Mouse (Mus musculus): ENCODE data around the gene Arhgef26. TPM values are rescaled to one million over a fixed set of nuclear protein-coding genes. Genes with fewer than 3 reads are reported as not detected.

Arhgef26 gene
- 19.6 and 20.9 TPM in 2 replicates for polyA plus RNA-seq (2015; fragmentation: Nextera tagmentation; extraction: Ambion mirVana)

GRCm38 (mm10) chr3:62338044-62338443 lies at the start of gene Arhgef26:
TSS of gene Arhgef26 (plus strand) at chr3:62338344.
- Histone ChIP-seq H3K9me3 (ENCODE audit: control insufficient read depth, low read length) (no peaks in the 10 kb centered on the region), H3K4me2 (ENCODE audit: low read depth, low read length) (peak within 1 kb of the TSS; percentile 69), H3K9ac (ENCODE audit: low read length) (peak within 1 kb of the TSS; percentile 86), H3K4me3 (ENCODE audit: low read length) (peak within 1 kb of the TSS; percentile 77), H3K27ac (ENCODE audit: low read length) (peak within 1 kb of the TSS; percentile 93), H3K36me3 (ENCODE audit: control insufficient read depth, insufficient read depth, low read length) (no peaks in the 10 kb centered on the region), H3K4me1 (replicated peaks; ENCODE audit: control insufficient read depth, insufficient read depth, low read length) (peaks cover 16% of the 10 kb centered on the region; the same call in 1 of the 2 replicates), H3K27me3 (ENCODE audit: control insufficient read depth, insufficient read depth, low read depth, low read length) (no peaks in the 10 kb centered on the region)
- ATAC-seq (ENCODE audit: low read depth), result no peak
- 78% methylated on average over 3 of the region's 3 CpGs for WGBS

- Histone ChIP-seq H3K27ac (ENCODE audit: low read length) (no peak overlapping the region), H3K36me3 (ENCODE audit: control insufficient read depth, insufficient read depth, low read length) (no peaks in the 10 kb centered on the region), H3K9ac (ENCODE audit: low read length) (no peak overlapping the region), H3K4me1 (replicated peaks; ENCODE audit: control insufficient read depth, insufficient read depth, low read length) (no peaks in the 10 kb centered on the region), H3K4me3 (ENCODE audit: low read length) (no peak overlapping the region), H3K27me3 (ENCODE audit: control insufficient read depth, insufficient read depth, low read depth, low read length) (no peaks in the 10 kb centered on the region), H3K4me2 (ENCODE audit: low read depth, low read length) (no peak overlapping the region), H3K9me3 (ENCODE audit: control insufficient read depth, low read length) (no peaks in the 10 kb centered on the region)
- 92% methylated on average over 3 of the region's 3 CpGs for WGBS
- no peak for ATAC-seq (ENCODE audit: low read depth)
Observed at GRCm38 (mm10) chr3:62310493-62310892, 27.7 kb upstream of the Arhgef26 start.

GRCm38 (mm10) chr3:62311224-62311623 lies 26.9 kb upstream of the Arhgef26 start:
- 80% methylated on average over 5 of the region's 5 CpGs for WGBS
- Histone ChIP-seq H3K27me3 (ENCODE audit: control insufficient read depth, insufficient read depth, low read depth, low read length) (no peaks in the 10 kb centered on the region), H3K36me3 (ENCODE audit: control insufficient read depth, insufficient read depth, low read length) (no peaks in the 10 kb centered on the region), H3K4me3 (ENCODE audit: low read length) (no peak overlapping the region), H3K9ac (ENCODE audit: low read length) (no peak overlapping the region), H3K9me3 (ENCODE audit: control insufficient read depth, low read length) (no peaks in the 10 kb centered on the region), H3K27ac (ENCODE audit: low read length) (no peak overlapping the region), H3K4me2 (ENCODE audit: low read depth, low read length) (no peak overlapping the region), H3K4me1 (replicated peaks; ENCODE audit: control insufficient read depth, insufficient read depth, low read length) (no peaks in the 10 kb centered on the region)
- no peak for ATAC-seq (ENCODE audit: low read depth)

- WGBS, result 68% methylated on average over 1 of the region's 1 CpGs
- H3K36me3 ChIP-seq (ENCODE audit: control insufficient read depth, insufficient read depth, low read length), result no peaks in the 10 kb centered on the region
- no peak overlapping the region for H3K4me3 ChIP-seq (ENCODE audit: low read length)
- H3K27me3 ChIP-seq (ENCODE audit: control insufficient read depth, insufficient read depth, low read depth, low read length), result no peaks in the 10 kb centered on the region
- H3K27ac ChIP-seq (ENCODE audit: low read length), result no peak overlapping the region
- H3K4me1 ChIP-seq (replicated peaks; ENCODE audit: control insufficient read depth, insufficient read depth, low read length), result peaks cover 4% of the 10 kb centered on the region; the same call in 1 of the 2 replicates
- ATAC-seq (ENCODE audit: low read depth), result no peak
- no peak overlapping the region for H3K9ac ChIP-seq (ENCODE audit: low read length)
- no peak overlapping the region for H3K4me2 ChIP-seq (ENCODE audit: low read depth, low read length)
- no peaks in the 10 kb centered on the region for H3K9me3 ChIP-seq (ENCODE audit: control insufficient read depth, low read length)
Observed at GRCm38 (mm10) chr3:62324708-62325107, 13.4 kb upstream of the Arhgef26 start.

- ATAC-seq (ENCODE audit: low read depth), result no peak
- Histone ChIP-seq H3K27me3 (ENCODE audit: control insufficient read depth, insufficient read depth, low read depth, low read length) (no peaks in the 10 kb centered on the region), H3K9me3 (ENCODE audit: control insufficient read depth, low read length) (no peaks in the 10 kb centered on the region), H3K4me2 (ENCODE audit: low read depth, low read length) (no peak overlapping the region), H3K9ac (ENCODE audit: low read length) (no peak overlapping the region), H3K4me1 (replicated peaks; ENCODE audit: control insufficient read depth, insufficient read depth, low read length) (peaks cover 4% of the 10 kb centered on the region; the same call in 1 of the 2 replicates), H3K27ac (ENCODE audit: low read length) (peak overlapping the region; percentile 30; the same call in 1 of the 2 replicates), H3K4me3 (ENCODE audit: low read length) (no peak overlapping the region), H3K36me3 (ENCODE audit: control insufficient read depth, insufficient read depth, low read length) (no peaks in the 10 kb centered on the region)
- WGBS, result 53% methylated on average over 2 of the region's 2 CpGs
Observed at GRCm38 (mm10) chr3:62327903-62328302, 10.2 kb upstream of the Arhgef26 start.

GRCm38 (mm10) chr3:62338461-62338853 lies 313 bp downstream of the Arhgef26 start:
- Histone ChIP-seq H3K9ac (ENCODE audit: low read length) (peak overlapping the region; percentile 86), H3K4me2 (ENCODE audit: low read depth, low read length) (peak overlapping the region; percentile 69), H3K27ac (ENCODE audit: low read length) (peak overlapping the region; percentile 41; the same call in 1 of the 2 replicates), H3K9me3 (ENCODE audit: control insufficient read depth, low read length) (no peaks in the 10 kb centered on the region), H3K4me1 (replicated peaks; ENCODE audit: control insufficient read depth, insufficient read depth, low read length) (peaks cover 16% of the 10 kb centered on the region; the same call in 1 of the 2 replicates), H3K27me3 (ENCODE audit: control insufficient read depth, insufficient read depth, low read depth, low read length) (no peaks in the 10 kb centered on the region), H3K36me3 (ENCODE audit: control insufficient read depth, insufficient read depth, low read length) (no peaks in the 10 kb centered on the region), H3K4me3 (ENCODE audit: low read length) (peak overlapping the region; percentile 77)
- no peak for ATAC-seq (ENCODE audit: low read depth)
- 2% methylated on average over 17 of the region's 17 CpGs for WGBS

GRCm38 (mm10) chr3:62338854-62339515 lies 841 bp downstream of the Arhgef26 start:
- H3K36me3 ChIP-seq (ENCODE audit: control insufficient read depth, insufficient read depth, low read length), result no peaks in the 10 kb centered on the region
- ATAC-seq (ENCODE audit: low read depth), result peak; percentile 97
- under 1% methylated on average over 65 of the region's 68 CpGs for WGBS

GRCm38 (mm10) chr3:62339516-62340051 lies 1.4 kb downstream of the Arhgef26 start:
- Histone ChIP-seq H3K27ac (ENCODE audit: low read length) (peak overlapping the region; percentile 93), H3K9me3 (ENCODE audit: control insufficient read depth, low read length) (no peaks in the 10 kb centered on the region), H3K36me3 (ENCODE audit: control insufficient read depth, insufficient read depth, low read length) (no peaks in the 10 kb centered on the region), H3K4me2 (ENCODE audit: low read depth, low read length) (peak overlapping the region; percentile 69), H3K27me3 (ENCODE audit: control insufficient read depth, insufficient read depth, low read depth, low read length) (no peaks in the 10 kb centered on the region), H3K4me3 (ENCODE audit: low read length) (peak overlapping the region; percentile 77), H3K9ac (ENCODE audit: low read length) (peak overlapping the region; percentile 86), H3K4me1 (replicated peaks; ENCODE audit: control insufficient read depth, insufficient read depth, low read length) (peaks cover 16% of the 10 kb centered on the region; the same call in 1 of the 2 replicates)
- under 1% methylated on average over 48 of the region's 53 CpGs for WGBS
- peak; percentile 61 for ATAC-seq (ENCODE audit: low read depth)

More at GRCm38 (mm10) chr3:62338854-62339515, 841 bp downstream of the Arhgef26 start:
- Histone ChIP-seq H3K27me3 (ENCODE audit: control insufficient read depth, insufficient read depth, low read depth, low read length) (no peaks in the 10 kb centered on the region), H3K9ac (ENCODE audit: low read length) (peak overlapping the region; percentile 86), H3K4me1 (replicated peaks; ENCODE audit: control insufficient read depth, insufficient read depth, low read length) (peaks cover 16% of the 10 kb centered on the region; the same call in 1 of the 2 replicates), H3K4me3 (ENCODE audit: low read length) (peak overlapping the region; percentile 77), H3K27ac (ENCODE audit: low read length) (peak overlapping the region; percentile 93), H3K4me2 (ENCODE audit: low read depth, low read length) (peak overlapping the region; percentile 69), H3K9me3 (ENCODE audit: control insufficient read depth, low read length) (no peaks in the 10 kb centered on the region)

- H3K4me3 ChIP-seq (ENCODE audit: low read length), result peak overlapping the region; percentile 77
- 0 out of 2 replicates have a peak overlapping the region, but pooled peaks have one; percentile 93 for H3K27ac ChIP-seq (ENCODE audit: low read length)
- no peaks in the 10 kb centered on the region for H3K9me3 ChIP-seq (ENCODE audit: control insufficient read depth, low read length)
- no peaks in the 10 kb centered on the region for H3K27me3 ChIP-seq (ENCODE audit: control insufficient read depth, insufficient read depth, low read depth, low read length)
- WGBS, result 11% methylated on average over 16 of the region's 16 CpGs
- ATAC-seq (ENCODE audit: low read depth), result no peak
- H3K9ac ChIP-seq (ENCODE audit: low read length), result peak overlapping the region; percentile 86
- H3K4me2 ChIP-seq (ENCODE audit: low read depth, low read length), result peak overlapping the region; percentile 69
- peaks cover 16% of the 10 kb centered on the region; the same call in 1 of the 2 replicates for H3K4me1 ChIP-seq (replicated peaks; ENCODE audit: control insufficient read depth, insufficient read depth, low read length)
- H3K36me3 ChIP-seq (ENCODE audit: control insufficient read depth, insufficient read depth, low read length), result no peaks in the 10 kb centered on the region
Observed at GRCm38 (mm10) chr3:62340154-62340760, 2.1 kb downstream of the Arhgef26 start.

Data from lung, embryonic 16.5 days (tissue).